Mouse (Mus musculus) neutrophil, adult 5-6 weeks (primary cell): ENCODE results near the gene R3hdm2. TPM values are rescaled to one million over a fixed set of nuclear protein-coding genes. Genes with fewer than 3 reads are reported as not detected.

ENCODE experiments used
- ATAC-seq: fragments of 151-379, 151-347 bp; 2 replicates; pipeline ENCODE4 v1.8.0; 2017; ENCODE audit warnings: mild to moderate bottlenecking, moderate TSS enrichment; ENCODE audit not compliant: insufficient number of reproducible peaks, poor library complexity, low FRiP score, severe bottlenecking; ENCODE audit errors: extremely low read depth
- total RNA-seq: library from RNA; stranded (forward); fragments of 200-1000 nt; gene quantifications from 2 replicates; pipeline ENCODE4 v1.2.3, GENCODE M21; 2017

The R3hdm2 gene
- total RNA-seq, 1 experiment from 2014 or later = 67.4 TPM

GRCm38 (mm10) chr10:127413585-127413984 lies 33.5 kb downstream of the R3hdm2 start:
- no peak for ATAC-seq

- ATAC-seq = no peak
Observed at GRCm38 (mm10) chr10:127414141-127414540, 34.0 kb downstream of the R3hdm2 start.

GRCm38 (mm10) chr10:127420131-127420530 lies 40.0 kb downstream of the R3hdm2 start:
- no peak for ATAC-seq

- no peak for ATAC-seq
Observed at GRCm38 (mm10) chr10:127420676-127421353, 40.7 kb downstream of the R3hdm2 start.

GRCm38 (mm10) chr10:127422047-127422446 lies 41.9 kb downstream of the R3hdm2 start:
- no peak for ATAC-seq

GRCm38 (mm10) chr10:127425794-127426193 lies 45.7 kb downstream of the R3hdm2 start:
- no peak for ATAC-seq

GRCm38 (mm10) chr10:127426670-127427069 lies 46.5 kb downstream of the R3hdm2 start:
- no peak for ATAC-seq

GRCm38 (mm10) chr10:127427107-127427506 lies 47.0 kb downstream of the R3hdm2 start:
- no peak for ATAC-seq

- ATAC-seq = no peak
Observed at GRCm38 (mm10) chr10:127427987-127428386, 47.9 kb downstream of the R3hdm2 start.

- no peak for ATAC-seq
Observed at GRCm38 (mm10) chr10:127429538-127429937, 49.4 kb downstream of the R3hdm2 start.

- ATAC-seq = no peak
Observed at GRCm38 (mm10) chr10:127432466-127432865, 52.3 kb downstream of the R3hdm2 start.

GRCm38 (mm10) chr10:127437354-127438113 lies 57.4 kb downstream of the R3hdm2 start:
- no peak for ATAC-seq

GRCm38 (mm10) chr10:127453701-127454100 lies 73.6 kb downstream of the R3hdm2 start:
- no peak for ATAC-seq

GRCm38 (mm10) chr10:127462411-127463096 lies 82.4 kb downstream of the R3hdm2 start:
- ATAC-seq = no peak

- ATAC-seq = no peak
Observed at GRCm38 (mm10) chr10:127471281-127471988, 91.3 kb downstream of the R3hdm2 start.

GRCm38 (mm10) chr10:127472722-127473121 lies 92.6 kb downstream of the R3hdm2 start:
- ATAC-seq = no peak

GRCm38 (mm10) chr10:127475175-127475574 lies 95.0 kb downstream of the R3hdm2 start:
- no peak for ATAC-seq

- ATAC-seq = no peak
Observed at GRCm38 (mm10) chr10:127476541-127476940, 96.4 kb downstream of the R3hdm2 start.

GRCm38 (mm10) chr10:127477301-127477700 lies 97.2 kb downstream of the R3hdm2 start:
- no peak for ATAC-seq
